Mouse (Mus musculus) ES-Bruce4 (cell line): ENCODE results near the gene Nrl. TPM values are rescaled to one million over a fixed set of nuclear protein-coding genes. Genes with fewer than 3 reads are reported as not detected.

ENCODE experiments used
- H3K27ac ChIP-seq: 2 replicates; pipeline ENCODE4 v1.5.1; 2012; ENCODE audit warnings: low read length, inconsistent platforms; ENCODE audit not compliant: insufficient read depth
- H3K27me3 ChIP-seq: 2 replicates; pipeline ENCODE4 v1.6.1; 2012; ENCODE audit warnings: mild to moderate bottlenecking, low read length, inconsistent platforms; ENCODE audit not compliant: control insufficient read depth, poor library complexity, insufficient read depth, severe bottlenecking
- H3K36me3 ChIP-seq: 2 replicates; pipeline ENCODE4 v1.6.1; 2012; ENCODE audit warnings: inconsistent platforms, mild to moderate bottlenecking, low read length, moderate library complexity; ENCODE audit not compliant: control insufficient read depth, poor library complexity, insufficient read depth, severe bottlenecking
- H3K4me1 ChIP-seq: one replicate; pipeline ENCODE4 v1.8.1; 2011; ENCODE audit warnings: low read length; ENCODE audit not compliant: control insufficient read depth, insufficient read depth
- H3K4me3 ChIP-seq: 2 replicates; pipeline ENCODE4 v1.5.1; 2011; ENCODE audit warnings: low read depth, mild to moderate bottlenecking, low read length
- H3K9ac ChIP-seq: 2 replicates; pipeline ENCODE4 v1.6.1; 2012; ENCODE audit warnings: low read depth, mild to moderate bottlenecking, inconsistent platforms; ENCODE audit not compliant: poor library complexity, severe bottlenecking
- H3K9me3 ChIP-seq: replicated peaks from 2 replicates; pipeline ENCODE4 v1.6.1; 2012; ENCODE audit warnings: mild to moderate bottlenecking, low read length, inconsistent platforms; ENCODE audit not compliant: control insufficient read depth, poor library complexity, insufficient read depth, severe bottlenecking
- CTCF ChIP-seq: IDR thresholded peaks from one replicate; pipeline ENCODE4 v1.8.1; 2011; ENCODE audit warnings: low read depth, low read length
- EP300 ChIP-seq: IDR thresholded peaks from 2 replicates; pipeline ENCODE4 v1.6.1; 2011; ENCODE audit warnings: low read depth, low read length; ENCODE audit not compliant: insufficient read depth
- POLR2A ChIP-seq: IDR thresholded peaks from one replicate; pipeline ENCODE4 v1.8.1; 2011; ENCODE audit warnings: low read length; ENCODE audit not compliant: insufficient read depth
- polyA plus RNA-seq: library from polyadenylated mRNA; stranded (reverse); fragments of >200 nt; gene quantifications from 2 replicates; pipeline ENCODE4 v1.2.4, GENCODE M21; 2011; ENCODE audit warnings: low read depth; ENCODE audit not compliant: missing spikeins, insufficient read depth, insufficient read length

Gene Nrl
- polyA plus RNA-seq, 1 experiment: not detected

- Histone ChIP-seq H3K27ac (no peak overlapping the region), H3K9me3 (no peaks in the 10 kb centered on the region), H3K4me3 (no peak overlapping the region), H3K27me3 (no peaks in the 10 kb centered on the region), H3K36me3 (no peaks in the 10 kb centered on the region), H3K9ac (no peak overlapping the region), H3K4me1 (peaks cover 2% of the 10 kb centered on the region)
- no peak for TF ChIP-seq CTCF
These were observed 13.7 kb downstream of the Nrl start for GRCm38 (mm10) chr14:55511037-55511436.

- no peak within 1 kb of the TSS for H3K27ac ChIP-seq
- no peaks in the 10 kb centered on the region for H3K9me3 ChIP-seq
- H3K36me3 ChIP-seq: no peaks in the 10 kb centered on the region
- peaks cover 2% of the 10 kb centered on the region for H3K4me1 ChIP-seq
- H3K4me3 ChIP-seq: no peak within 1 kb of the TSS
- no peaks in the 10 kb centered on the region for H3K27me3 ChIP-seq
- TF ChIP-seq CTCF: no peak
- no peak within 1 kb of the TSS for H3K9ac ChIP-seq
These were observed 14.6 kb downstream of the Nrl start, which contains the start of gene Cpne6 for GRCm38 (mm10) chr14:55510125-55510731. Gene Cpne6 (plus strand): TSS chr14:55510445.

GRCm38 (mm10) chr14:55509540-55509939, 15.2 kb downstream of the Nrl start:
- Histone ChIP-seq H3K9ac (no peak overlapping the region), H3K27me3 (no peaks in the 10 kb centered on the region), H3K27ac (no peak overlapping the region), H3K36me3 (no peaks in the 10 kb centered on the region), H3K4me1 (peaks cover 2% of the 10 kb centered on the region), H3K4me3 (no peak overlapping the region), H3K9me3 (no peaks in the 10 kb centered on the region)
- TF ChIP-seq EP300: no peak
- no peak for TF ChIP-seq POLR2A
- TF ChIP-seq CTCF: no peak

GRCm38 (mm10) chr14:55507801-55508200, 17.0 kb downstream of the Nrl start:
- Histone ChIP-seq H3K4me3 (no peak overlapping the region), H3K4me1 (no peaks in the 10 kb centered on the region), H3K9ac (no peak overlapping the region), H3K36me3 (no peaks in the 10 kb centered on the region), H3K27ac (no peak overlapping the region), H3K27me3 (no peaks in the 10 kb centered on the region), H3K9me3 (no peaks in the 10 kb centered on the region)
- TF ChIP-seq CTCF: no peak
- no peak for TF ChIP-seq POLR2A
- no peak for TF ChIP-seq EP300

GRCm38 (mm10) chr14:55505612-55506011, 19.2 kb downstream of the Nrl start:
- Histone ChIP-seq H3K9me3 (no peaks in the 10 kb centered on the region), H3K4me3 (no peak overlapping the region), H3K9ac (no peak overlapping the region), H3K36me3 (no peaks in the 10 kb centered on the region), H3K4me1 (no peaks in the 10 kb centered on the region), H3K27me3 (no peaks in the 10 kb centered on the region), H3K27ac (no peak overlapping the region)
- TF ChIP-seq CTCF: no peak

- Histone ChIP-seq H3K27ac (no peak overlapping the region), H3K9ac (no peak overlapping the region), H3K9me3 (no peaks in the 10 kb centered on the region), H3K36me3 (no peaks in the 10 kb centered on the region), H3K4me1 (no peaks in the 10 kb centered on the region), H3K4me3 (no peak overlapping the region), H3K27me3 (no peaks in the 10 kb centered on the region)
- TF ChIP-seq EP300 (no peak), POLR2A (no peak), CTCF (peak; percentile 98)
These were observed 27.3 kb downstream of the Nrl start for GRCm38 (mm10) chr14:55497449-55497821.
